19 mouse cellular contexts compared by ENCODE assay signal in genomic region chr8:106006413-106006812, GRCm38 (mm10). TPM values are rescaled to one million over a fixed set of nuclear protein-coding genes. Genes with fewer than 3 reads are reported as not detected.
A peak's percentile ranks its signal among the peaks of the same experiment; 100 is the strongest.
DNase-seq lines count a peak whose midpoint lies in the region; ATAC-seq and TF ChIP-seq lines count a peak whose summit lies in the region.
"Had no signal": no experiment of that assay in that cellular context is flagged by ENCODE, and none has a peak within 500 bp of the region (broad histone marks: within the 10 kb centered on the region; RNA-seq: fewer than 3 reads in every experiment).

No protein-coding gene starts in this region.

- ATAC-seq in CD4-positive, CD25-positive, alpha-beta regulatory T cell, adult 4 months = no peak
- ATAC-seq in kidney, postnatal 0 days (replicated peaks; ENCODE audit: low FRiP score, low read depth) = no peak

- H3K27ac ChIP-seq in kidney, postnatal 0 days = no peak overlapping the region
- H3K27ac ChIP-seq: embryonic facial prominence, embryonic 10.5 days; heart, embryonic 15.5 days; hindbrain, embryonic 13.5 days; neural tube, embryonic 15.5 days had no signal

- peak; percentile 30 for DNase-seq in CD4-positive, CD25-positive, alpha-beta regulatory T cell, adult 2 months (ENCODE audit: low read depth, low spot score)
- DNase-seq in kidney, postnatal 0 days (ENCODE audit: low spot score) = peak; percentile 7
- no peak for DNase-seq in kidney, postnatal 14 days
- DNase-seq in thymus, postnatal 14 days = peak; percentile 42
- DNase-seq in thymus, postnatal 36 days = no peak
- DNase-seq in retina, postnatal 1 day = peak; percentile 19
- no peak for DNase-seq in adrenal gland, postnatal 4 days (ENCODE audit: low spot score in 2 of 2)
- DNase-seq: cerebellum, postnatal 10 days; lung, adult 18-20 months had no signal

- H3K9ac ChIP-seq in kidney, postnatal 0 days (ENCODE audit: low read depth, low read length) = no peak overlapping the region
- H3K9ac ChIP-seq: heart, embryonic 15.5 days; hindbrain, embryonic 13.5 days; neural tube, embryonic 15.5 days had no signal

- TF ChIP-seq CTCF in kidney, postnatal 0 days (IDR thresholded peaks at IDR 0.05; ENCODE audit: low read depth) = peak; percentile 42; the same call in 1 of the 2 replicates

- H3K4me1 ChIP-seq in kidney, postnatal 0 days (replicated peaks; ENCODE audit: insufficient read depth, low read length) = peaks cover 8% of the 10 kb centered on the region; the same call in 1 of the 2 replicates

- no peak overlapping the region for H3K4me3 ChIP-seq in kidney, postnatal 0 days (replicated peaks; ENCODE audit: low read depth, low read length)
- H3K4me3 ChIP-seq: embryonic facial prominence, embryonic 10.5 days; heart, embryonic 15.5 days; hindbrain, embryonic 13.5 days; neural tube, embryonic 15.5 days had no signal

- H3K4me2 ChIP-seq in kidney, postnatal 0 days (ENCODE audit: low read length) = no peak overlapping the region
- H3K4me2 ChIP-seq: heart, embryonic 15.5 days; hindbrain, embryonic 13.5 days; neural tube, embryonic 15.5 days had no signal

- no peaks in the 10 kb centered on the region for H3K27me3 ChIP-seq in kidney, postnatal 0 days (ENCODE audit: insufficient read depth, low read length)
- H3K27me3 ChIP-seq: heart, embryonic 15.5 days; hindbrain, embryonic 13.5 days; neural tube, embryonic 15.5 days had no signal

- H3K36me3 ChIP-seq in kidney, postnatal 0 days (ENCODE audit: insufficient read depth, low read length) = 0 out of 2 replicates have a peak, but pooled peaks cover 4% of the 10 kb centered on the region
- H3K36me3 ChIP-seq: heart, embryonic 15.5 days; neural tube, embryonic 15.5 days had no signal

- WGBS in kidney, postnatal 0 days = 84% methylated on average over 4 of the region's 4 CpGs

- no peaks in the 10 kb centered on the region for H3K9me3 ChIP-seq in kidney, postnatal 0 days (replicated peaks; ENCODE audit: low read length)
- H3K9me3 ChIP-seq: embryonic facial prominence, embryonic 10.5 days; heart, embryonic 15.5 days; hindbrain, embryonic 13.5 days; neural tube, embryonic 15.5 days had no signal

RNA-seq across cellular contexts. Expression of gene Dpep2nb, which starts 0.6 kb away (rescaled TPM):
- polyA plus RNA-seq in CD4-positive, CD25-positive, alpha-beta regulatory T cell, adult 4 months (2017; shearing (Covaris generic)) = not detected
- polyA plus RNA-seq in kidney, postnatal 0 days (2015; fragmentation: Nextera tagmentation; extraction: Ambion mirVana) = not detected in 2 replicates
- not detected for total RNA-seq in adrenal gland, postnatal 4 days (2021)
- total RNA-seq: adrenal gland, adult 18-20 months; gastrocnemius, postnatal 4 days; megakaryocyte-erythroid progenitor cell, adult 5-6 weeks had no signal
- polyA plus RNA-seq: embryonic facial prominence, embryonic 10.5 days; heart, embryonic 15.5 days; hindbrain, embryonic 13.5 days had no signal

RNA-seq across cellular contexts. Expression of gene Ddx28, which starts 5.3 kb away (rescaled TPM):
- 10 to 100 TPM in 1 of 2 experiments, 1 to 10 TPM in 1; 8.4 to 13.2 TPM for polyA plus RNA-seq in CD4-positive, CD25-positive, alpha-beta regulatory T cell, adult 4 months (2017; shearing (Covaris generic))
- polyA plus RNA-seq in kidney, postnatal 0 days (2015; fragmentation: Nextera tagmentation; extraction: Ambion mirVana) = 16.1 and 16.9 TPM in 2 replicates
- total RNA-seq in adrenal gland, postnatal 4 days (2021) = 10 to 100 TPM; 15.4 to 16.2 TPM

RNA-seq across cellular contexts. Expression of gene Dus2, which starts 15.3 kb away (rescaled TPM):
- polyA plus RNA-seq in CD4-positive, CD25-positive, alpha-beta regulatory T cell, adult 4 months (2017; shearing (Covaris generic)) = 10 to 100 TPM; 24.3 to 30.5 TPM
- polyA plus RNA-seq in kidney, postnatal 0 days (2015; fragmentation: Nextera tagmentation; extraction: Ambion mirVana) = 11.7 and 15.5 TPM in 2 replicates
- 10 to 100 TPM; 15.0 to 15.3 TPM for total RNA-seq in adrenal gland, postnatal 4 days (2021)

RNA-seq across cellular contexts. Expression of gene Dpep3, which starts 27.2 kb away (rescaled TPM):
- polyA plus RNA-seq in CD4-positive, CD25-positive, alpha-beta regulatory T cell, adult 4 months (2017; shearing (Covaris generic)) = not detected
- polyA plus RNA-seq in kidney, postnatal 0 days (2015; fragmentation: Nextera tagmentation; extraction: Ambion mirVana) = not detected in 2 replicates
- not detected for total RNA-seq in adrenal gland, postnatal 4 days (2021)
- total RNA-seq: adrenal gland, adult 18-20 months; gastrocnemius, postnatal 4 days; left cerebral cortex, postnatal 36 days; megakaryocyte-erythroid progenitor cell, adult 5-6 weeks had no signal
- polyA plus RNA-seq: embryonic facial prominence, embryonic 10.5 days; heart, embryonic 15.5 days; hindbrain, embryonic 13.5 days; kidney, embryonic 14.5 days; neural tube, embryonic 15.5 days had no signal

RNA-seq across cellular contexts. Expression of gene Slc12a4, which starts 40.5 kb away (rescaled TPM):
- 1 to 10 TPM; 4.5 to 7.2 TPM for polyA plus RNA-seq in CD4-positive, CD25-positive, alpha-beta regulatory T cell, adult 4 months (2017; shearing (Covaris generic))
- polyA plus RNA-seq in kidney, postnatal 0 days (2015; fragmentation: Nextera tagmentation; extraction: Ambion mirVana) = 19.8 and 23.7 TPM in 2 replicates
- 10 to 100 TPM; 30.9 to 40.2 TPM for total RNA-seq in adrenal gland, postnatal 4 days (2021)

Comparison
In these comparisons a context has a peak if more than half of its experiments do, and no peak if none do; other contexts are left out.
1. DNase-seq: peak in CD4-positive, CD25-positive, alpha-beta regulatory T cell, adult 2 months (single experiment), kidney, postnatal 0 days (single experiment), thymus, postnatal 14 days (single experiment) and retina, postnatal 1 day (single experiment); none in kidney, postnatal 14 days (single experiment), thymus, postnatal 36 days (0 of 2) and adrenal gland, postnatal 4 days (0 of 2).